ENCODE assay signal across 14 mouse cellular contexts in genomic region chr10:37617708-37618300, GRCm38 (mm10).
DNase-seq lines count a peak whose midpoint lies in the region; ATAC-seq and TF ChIP-seq lines count a peak whose summit lies in the region.
"Had no signal": no experiment of that assay in that cellular context is flagged by ENCODE, and none has a peak within 500 bp of the region (broad histone marks: within the 10 kb centered on the region; RNA-seq: fewer than 3 reads in every experiment).

No protein-coding gene starts in this region.

- no peaks in the 10 kb centered on the region for H3K27me3 ChIP-seq in stomach, embryonic 15.5 days (replicated peaks)
- H3K27me3 ChIP-seq in stomach, postnatal 0 days (ENCODE audit: control insufficient read depth, insufficient read depth, low read length) = no peaks in the 10 kb centered on the region
- peaks cover 12% of the 10 kb centered on the region; the same call in 1 of the 2 replicates for H3K27me3 ChIP-seq in heart, embryonic 10.5 days (ENCODE audit: insufficient read depth, poor library complexity, severe bottlenecking)
- no peaks in the 10 kb centered on the region for H3K27me3 ChIP-seq in limb, embryonic 10.5 days (ENCODE audit: low read depth, poor library complexity, severe bottlenecking)
- H3K27me3 ChIP-seq in midbrain, embryonic 15.5 days (replicated peaks) = no peaks in the 10 kb centered on the region
- no peaks in the 10 kb centered on the region for H3K27me3 ChIP-seq in liver, embryonic 12.5 days (replicated peaks)

- no peak overlapping the region for H3K9ac ChIP-seq in stomach, embryonic 15.5 days
- no peak overlapping the region for H3K9ac ChIP-seq in stomach, postnatal 0 days (ENCODE audit: low read length)
- no peak overlapping the region for H3K9ac ChIP-seq in midbrain, embryonic 15.5 days
- H3K9ac ChIP-seq in liver, embryonic 12.5 days = no peak overlapping the region

- WGBS in stomach, embryonic 15.5 days = 78% methylated on average over 7 of the region's 7 CpGs
- WGBS in stomach, postnatal 0 days = 82% methylated on average over 7 of the region's 7 CpGs
- WGBS in heart, embryonic 10.5 days = 36% methylated on average over 7 of the region's 7 CpGs
- 83% methylated on average over 7 of the region's 7 CpGs for WGBS in limb, embryonic 10.5 days
- 72% methylated on average over 7 of the region's 7 CpGs for WGBS in midbrain, embryonic 15.5 days
- 56% methylated on average over 7 of the region's 7 CpGs for WGBS in liver, embryonic 12.5 days (ENCODE audit: insufficient replicate concordance)

- no peak for DNase-seq in stomach, postnatal 0 days (ENCODE audit: low spot score)
- DNase-seq in heart, embryonic 10.5 days (ENCODE audit: low spot score) = peak; percentile 85
- DNase-seq in limb, embryonic 10.5 days (ENCODE audit: low spot score) = no peak
- DNase-seq in left cerebral cortex, adult 8-10 months (ENCODE audit: low spot score in 2 of 2) = no peak
- no peak for DNase-seq in thymus, postnatal 14 days
- DNase-seq: adrenal gland, postnatal 36 days; cerebellum, adult 11-12 months; gastrocnemius, adult 2 months; kidney, postnatal 14 days; thymus, adult 2 months had no signal

- no peaks in the 10 kb centered on the region for H3K36me3 ChIP-seq in stomach, embryonic 15.5 days
- no peaks in the 10 kb centered on the region for H3K36me3 ChIP-seq in stomach, postnatal 0 days (ENCODE audit: control insufficient read depth, insufficient read depth, low read length)
- H3K36me3 ChIP-seq in heart, embryonic 10.5 days = no peaks in the 10 kb centered on the region
- H3K36me3 ChIP-seq in limb, embryonic 10.5 days = no peaks in the 10 kb centered on the region
- H3K36me3 ChIP-seq in midbrain, embryonic 15.5 days (replicated peaks) = no peaks in the 10 kb centered on the region
- no peaks in the 10 kb centered on the region for H3K36me3 ChIP-seq in liver, embryonic 12.5 days

- H3K9me3 ChIP-seq in stomach, embryonic 15.5 days = no peaks in the 10 kb centered on the region
- no peaks in the 10 kb centered on the region for H3K9me3 ChIP-seq in stomach, postnatal 0 days (ENCODE audit: control insufficient read depth, low read length)
- H3K9me3 ChIP-seq in heart, embryonic 10.5 days = no peaks in the 10 kb centered on the region
- H3K9me3 ChIP-seq in limb, embryonic 10.5 days (replicated peaks) = no peaks in the 10 kb centered on the region
- no peaks in the 10 kb centered on the region for H3K9me3 ChIP-seq in midbrain, embryonic 15.5 days
- H3K9me3 ChIP-seq in liver, embryonic 12.5 days (replicated peaks) = no peaks in the 10 kb centered on the region

- 0 out of 2 replicates have a peak, but pooled peaks have one; percentile 31 for ATAC-seq in stomach, embryonic 15.5 days (ENCODE audit: insufficient read depth, low FRiP score, low read depth)
- no peak for ATAC-seq in stomach, postnatal 0 days (ENCODE audit: low FRiP score, low TSS enrichment)
- no peak for ATAC-seq in midbrain, embryonic 15.5 days (replicated peaks)
- ATAC-seq in liver, embryonic 12.5 days = no peak
- ATAC-seq: hindbrain, embryonic 16.5 days had no signal

- H3K4me3 ChIP-seq in stomach, embryonic 15.5 days (replicated peaks) = no peak overlapping the region
- H3K4me3 ChIP-seq in stomach, postnatal 0 days (ENCODE audit: low read depth, low read length) = no peak overlapping the region
- no peak overlapping the region for H3K4me3 ChIP-seq in heart, embryonic 10.5 days
- no peak overlapping the region for H3K4me3 ChIP-seq in limb, embryonic 10.5 days
- H3K4me3 ChIP-seq in midbrain, embryonic 15.5 days = no peak overlapping the region
- H3K4me3 ChIP-seq in liver, embryonic 12.5 days = no peak overlapping the region
- H3K4me3 ChIP-seq: gastrocnemius, adult 2 months had no signal

- TF ChIP-seq CTCF in stomach, postnatal 0 days (IDR thresholded peaks at IDR 0.05; ENCODE audit: low read depth) = no peak

- no peak overlapping the region for H3K4me2 ChIP-seq in stomach, embryonic 15.5 days
- no peak overlapping the region for H3K4me2 ChIP-seq in stomach, postnatal 0 days (replicated peaks; ENCODE audit: low read depth)
- no peak overlapping the region for H3K4me2 ChIP-seq in midbrain, embryonic 15.5 days
- no peak overlapping the region for H3K4me2 ChIP-seq in liver, embryonic 12.5 days

- H3K27ac ChIP-seq in stomach, embryonic 15.5 days = no peak overlapping the region
- H3K27ac ChIP-seq in stomach, postnatal 0 days (replicated peaks) = no peak overlapping the region
- peak overlapping the region; percentile 72 for H3K27ac ChIP-seq in heart, embryonic 10.5 days
- H3K27ac ChIP-seq in limb, embryonic 10.5 days = 0 out of 2 replicates have a peak overlapping the region, but pooled peaks have one; percentile 16
- no peak overlapping the region for H3K27ac ChIP-seq in midbrain, embryonic 15.5 days
- H3K27ac ChIP-seq in liver, embryonic 12.5 days = no peak overlapping the region
- H3K27ac ChIP-seq: gastrocnemius, adult 2 months had no signal

- TF ChIP-seq EP300 in stomach, postnatal 0 days (optimal IDR thresholded peaks at IDR 0.05) = no peak

- H3K4me1 ChIP-seq in stomach, embryonic 15.5 days = no peaks in the 10 kb centered on the region
- H3K4me1 ChIP-seq in stomach, postnatal 0 days (replicated peaks; ENCODE audit: control insufficient read depth, insufficient read depth) = no peaks in the 10 kb centered on the region
- peaks cover 25% of the 10 kb centered on the region for H3K4me1 ChIP-seq in heart, embryonic 10.5 days
- H3K4me1 ChIP-seq in limb, embryonic 10.5 days = peaks cover 9% of the 10 kb centered on the region
- no peaks in the 10 kb centered on the region for H3K4me1 ChIP-seq in midbrain, embryonic 15.5 days
- 0 out of 2 replicates have a peak, but pooled peaks cover 3% of the 10 kb centered on the region for H3K4me1 ChIP-seq in liver, embryonic 12.5 days

Comparison
In these comparisons a context has a peak if more than half of its experiments do, and no peak if none do; other contexts are left out.
1. H3K27ac ChIP-seq: peak in heart, embryonic 10.5 days (single experiment) and limb, embryonic 10.5 days (single experiment); none in stomach, embryonic 15.5 days (single experiment), stomach, postnatal 0 days (single experiment), midbrain, embryonic 15.5 days (single experiment) and liver, embryonic 12.5 days (single experiment).